Mouse (Mus musculus): ENCODE results near the gene Tmprss4. TPM values are rescaled to one million over a fixed set of nuclear protein-coding genes. Genes with fewer than 3 reads are reported as not detected.

Gene Tmprss4
- polyA plus RNA-seq (2012; rRNA removed), result 0.16 TPM in 1 of 2 replicates, not detected in the other

DNA sequence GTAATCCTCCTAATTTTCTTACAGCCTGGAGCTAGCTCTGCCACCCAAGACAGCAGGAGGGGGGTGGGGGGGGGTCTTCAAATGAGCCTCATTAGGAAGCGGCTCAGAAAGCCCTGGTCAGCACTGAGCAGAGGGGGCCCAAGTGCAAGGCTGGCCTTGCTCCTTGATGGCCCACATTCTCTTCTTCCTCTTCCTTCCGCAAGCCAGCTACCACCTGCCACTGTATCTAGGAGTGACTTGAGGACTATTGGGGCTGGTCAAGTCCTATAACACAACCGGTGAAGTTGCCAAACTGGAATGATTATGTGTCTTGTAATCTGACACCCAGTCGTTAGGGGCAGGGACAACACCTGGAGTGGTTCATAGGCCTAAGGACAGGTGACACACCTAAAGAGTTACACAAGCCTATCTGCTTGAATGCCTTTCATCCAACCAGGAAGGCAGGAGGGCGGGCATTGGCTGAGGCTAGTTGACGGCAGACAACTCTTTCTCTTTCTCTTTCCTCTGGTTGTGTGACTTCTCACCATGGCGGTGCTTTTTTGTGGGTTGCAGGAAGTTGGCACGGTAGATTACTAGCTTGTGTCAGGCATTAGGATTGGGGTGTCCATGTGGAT lies at the start of gene Tmprss4:
Gene Tmprss4 (minus strand): TSS at position 296 of the 614 bp plus-strand sequence.
- no peak for TF ChIP-seq CTCF (IDR thresholded peaks at IDR 0.05; ENCODE audit: borderline replicate concordance, extremely low read depth, insufficient read depth, insufficient read length)
- no peak for DNase-seq (ENCODE audit: low read depth)

- no peak for DNase-seq (ENCODE audit: low read depth)
- no peak for TF ChIP-seq POLR2A (IDR thresholded peaks at IDR 0.05; ENCODE audit: borderline replicate concordance, extremely low read depth, insufficient read depth, insufficient read length, poor library complexity, severe bottlenecking)
Observed at GRCm38 (mm10) chr9:45252395-45252794, 48.5 kb upstream of the Tmprss4 start.

DNA sequence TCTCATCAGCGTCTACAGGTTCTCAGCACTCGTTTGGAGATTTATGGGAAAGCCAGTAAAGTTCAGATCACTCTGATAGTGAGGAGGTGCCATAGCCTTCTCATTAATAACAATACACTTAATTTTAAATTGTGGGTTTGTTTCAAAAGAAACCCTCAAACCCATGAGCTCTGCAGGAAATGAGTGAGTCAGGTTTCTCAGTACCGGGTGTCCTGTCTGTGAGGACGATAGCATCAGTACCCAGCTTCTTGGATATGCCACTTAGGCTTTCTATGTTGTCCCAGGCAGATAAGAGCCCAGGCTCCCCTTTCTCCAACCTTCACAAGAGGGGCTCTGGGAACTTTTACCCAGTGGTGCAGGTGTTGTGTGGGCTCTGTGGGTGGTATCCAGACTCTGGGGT lies 48.1 kb upstream of the Tmprss4 start:
- DNase-seq (ENCODE audit: low read depth), result no peak

GRCm38 (mm10) chr9:45251281-45251680 lies 47.4 kb upstream of the Tmprss4 start:
- TF ChIP-seq POLR2A (IDR thresholded peaks at IDR 0.05; ENCODE audit: borderline replicate concordance, extremely low read depth, insufficient read depth, insufficient read length, poor library complexity, severe bottlenecking) (no peak), CTCF (IDR thresholded peaks at IDR 0.05; ENCODE audit: borderline replicate concordance, extremely low read depth, insufficient read depth, insufficient read length) (no peak)
- DNase-seq (ENCODE audit: low read depth), result no peak

More for the DNA sequence above, 48.1 kb upstream of the Tmprss4 start:
- TF ChIP-seq CTCF (IDR thresholded peaks at IDR 0.05; ENCODE audit: borderline replicate concordance, extremely low read depth, insufficient read depth, insufficient read length) (no peak), POLR2A (IDR thresholded peaks at IDR 0.05; ENCODE audit: borderline replicate concordance, extremely low read depth, insufficient read depth, insufficient read length, poor library complexity, severe bottlenecking) (no peak)

DNA sequence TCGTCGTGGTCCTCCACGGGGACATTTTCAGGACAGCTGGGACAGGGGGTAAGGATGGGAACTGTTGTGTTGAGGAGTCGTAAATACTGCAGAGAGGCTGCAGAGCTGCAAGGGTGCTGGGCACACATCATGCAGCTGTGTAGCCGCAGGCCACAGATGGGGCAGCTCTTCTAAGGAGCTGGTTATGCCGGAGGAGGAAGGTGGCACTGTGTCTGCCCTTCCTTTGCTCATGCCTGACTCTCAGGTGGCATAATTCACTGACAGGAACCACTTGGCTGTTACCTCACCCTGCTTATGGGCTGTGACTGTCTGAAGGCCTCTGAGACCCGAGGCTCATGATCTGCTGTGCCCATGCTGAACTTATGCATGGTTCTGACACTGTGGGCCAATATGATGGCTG lies 46.4 kb upstream of the Tmprss4 start:
- DNase-seq (ENCODE audit: low read depth), result no peak
- TF ChIP-seq POLR2A (IDR thresholded peaks at IDR 0.05; ENCODE audit: borderline replicate concordance, extremely low read depth, insufficient read depth, insufficient read length, poor library complexity, severe bottlenecking), result no peak
- TF ChIP-seq CTCF (IDR thresholded peaks at IDR 0.05; ENCODE audit: borderline replicate concordance, extremely low read depth, insufficient read depth, insufficient read length), result no peak

GRCm38 (mm10) chr9:45247536-45247935 lies 43.6 kb upstream of the Tmprss4 start:
- TF ChIP-seq POLR2A (IDR thresholded peaks at IDR 0.05; ENCODE audit: borderline replicate concordance, extremely low read depth, insufficient read depth, insufficient read length, poor library complexity, severe bottlenecking) (no peak), CTCF (IDR thresholded peaks at IDR 0.05; ENCODE audit: borderline replicate concordance, extremely low read depth, insufficient read depth, insufficient read length) (no peak)
- DNase-seq (ENCODE audit: low read depth), result no peak

- no peak for TF ChIP-seq CTCF (IDR thresholded peaks at IDR 0.05; ENCODE audit: borderline replicate concordance, extremely low read depth, insufficient read depth, insufficient read length)
- TF ChIP-seq POLR2A (IDR thresholded peaks at IDR 0.05; ENCODE audit: borderline replicate concordance, extremely low read depth, insufficient read depth, insufficient read length, poor library complexity, severe bottlenecking), result no peak
- no peak for DNase-seq (ENCODE audit: low read depth)
Observed at GRCm38 (mm10) chr9:45246060-45246459, 42.2 kb upstream of the Tmprss4 start.

GRCm38 (mm10) chr9:45245432-45245831 lies 41.5 kb upstream of the Tmprss4 start:
- TF ChIP-seq CTCF (IDR thresholded peaks at IDR 0.05; ENCODE audit: borderline replicate concordance, extremely low read depth, insufficient read depth, insufficient read length), result no peak
- no peak for TF ChIP-seq POLR2A (IDR thresholded peaks at IDR 0.05; ENCODE audit: borderline replicate concordance, extremely low read depth, insufficient read depth, insufficient read length, poor library complexity, severe bottlenecking)
- no peak for DNase-seq (ENCODE audit: low read depth)

DNA sequence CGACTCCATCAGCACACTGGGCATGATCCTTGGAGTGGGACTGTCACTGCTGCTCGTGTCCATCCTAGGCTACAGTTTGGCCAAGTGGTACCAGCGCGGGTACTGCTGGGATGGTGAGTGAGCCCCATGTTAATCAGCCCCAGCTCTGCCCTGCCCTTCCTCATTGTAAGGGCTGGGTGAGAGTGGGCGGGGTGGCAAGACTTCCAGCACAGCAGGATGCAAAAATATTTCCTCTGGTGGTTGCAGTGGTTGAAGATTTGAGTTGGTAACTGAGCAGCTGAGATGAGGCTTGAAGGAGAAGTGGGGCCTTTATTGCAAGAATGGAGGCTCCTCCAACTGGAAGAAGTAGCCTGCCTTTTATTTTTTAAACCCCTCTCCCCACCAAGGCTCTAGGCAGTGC lies 37.5 kb upstream of the Tmprss4 start:
- DNase-seq (ENCODE audit: low read depth), result no peak
- TF ChIP-seq POLR2A (IDR thresholded peaks at IDR 0.05; ENCODE audit: borderline replicate concordance, extremely low read depth, insufficient read depth, insufficient read length, poor library complexity, severe bottlenecking), result no peak
- TF ChIP-seq CTCF (IDR thresholded peaks at IDR 0.05; ENCODE audit: borderline replicate concordance, extremely low read depth, insufficient read depth, insufficient read length), result no peak

DNA sequence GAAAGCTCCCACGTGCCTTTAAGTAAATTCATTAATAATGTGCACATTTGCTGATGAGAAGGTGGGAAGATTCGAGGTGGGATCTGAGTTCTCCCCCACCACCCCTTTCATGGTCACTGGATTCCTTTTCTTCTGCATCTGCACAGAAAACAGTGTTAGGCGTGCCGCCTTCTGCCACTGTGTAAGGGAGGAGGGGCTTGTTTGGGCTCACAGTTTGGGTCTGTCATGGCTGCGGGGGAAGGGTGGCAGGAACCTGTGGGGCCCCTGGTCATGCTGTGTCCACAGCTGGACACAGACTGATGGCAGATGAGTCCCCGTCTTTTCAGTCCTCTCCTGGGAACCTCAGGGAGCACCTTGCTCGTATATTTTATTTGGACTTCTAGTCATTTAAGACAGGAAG lies 32.9 kb upstream of the Tmprss4 start:
- DNase-seq (ENCODE audit: low read depth), result no peak
- TF ChIP-seq POLR2A (IDR thresholded peaks at IDR 0.05; ENCODE audit: borderline replicate concordance, extremely low read depth, insufficient read depth, insufficient read length, poor library complexity, severe bottlenecking) (no peak), CTCF (IDR thresholded peaks at IDR 0.05; ENCODE audit: borderline replicate concordance, extremely low read depth, insufficient read depth, insufficient read length) (no peak)

GRCm38 (mm10) chr9:45235668-45236227 lies 31.9 kb upstream of the Tmprss4 start:
- no peak for TF ChIP-seq CTCF (IDR thresholded peaks at IDR 0.05; ENCODE audit: borderline replicate concordance, extremely low read depth, insufficient read depth, insufficient read length)
- no peak for TF ChIP-seq POLR2A (IDR thresholded peaks at IDR 0.05; ENCODE audit: borderline replicate concordance, extremely low read depth, insufficient read depth, insufficient read length, poor library complexity, severe bottlenecking)
- DNase-seq (ENCODE audit: low read depth), result no peak

DNA sequence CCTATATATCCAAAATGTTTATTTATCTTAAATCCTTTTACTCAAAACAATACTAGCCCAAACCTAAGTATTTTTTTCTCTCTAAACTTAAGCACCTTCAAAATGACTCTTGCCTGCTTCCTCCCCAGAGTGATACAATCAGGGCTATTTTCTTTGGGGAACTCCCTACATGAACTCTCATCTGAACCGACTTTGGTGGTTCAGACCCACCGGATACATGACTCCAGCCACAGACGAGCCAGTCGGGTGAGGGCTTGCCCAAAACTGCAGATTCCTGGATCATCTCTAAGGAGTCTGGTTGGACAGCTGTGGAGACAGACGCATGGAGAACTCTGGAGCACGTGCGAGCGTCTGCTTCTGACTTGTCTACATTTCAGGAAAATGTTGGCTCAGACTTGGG lies 25.5 kb upstream of the Tmprss4 start:
- TF ChIP-seq POLR2A (IDR thresholded peaks at IDR 0.05; ENCODE audit: borderline replicate concordance, extremely low read depth, insufficient read depth, insufficient read length, poor library complexity, severe bottlenecking) (no peak), CTCF (IDR thresholded peaks at IDR 0.05; ENCODE audit: borderline replicate concordance, extremely low read depth, insufficient read depth, insufficient read length) (no peak)
- no peak for DNase-seq (ENCODE audit: low read depth)
